Mouse (Mus musculus): ENCODE measurements around the gene Hrasls. TPM values are rescaled to one million over a fixed set of nuclear protein-coding genes. Genes with fewer than 3 reads are reported as not detected.

The Hrasls gene
- total and polyA plus RNA-seq, 2 experiments from 2014 or later = 6.7 to 20.3 TPM

- Histone ChIP-seq H3K36me3 (ENCODE audit: insufficient read depth, low read length) (no peaks in the 10 kb centered on the region), H3K4me1 (ENCODE audit: insufficient read depth, low read length) (no peaks in the 10 kb centered on the region), H3K9ac (replicated peaks; ENCODE audit: low read length, poor library complexity, severe bottlenecking) (no peak overlapping the region), H3K9me3 (ENCODE audit: low read length) (no peaks in the 10 kb centered on the region), H3K27ac (ENCODE audit: low read depth, low read length) (no peak overlapping the region), H3K27me3 (ENCODE audit: insufficient read depth, low read length) (no peaks in the 10 kb centered on the region), H3K4me2 (ENCODE audit: low read depth, low read length, poor library complexity, severe bottlenecking) (no peak overlapping the region), H3K4me3 (ENCODE audit: low read depth, low read length) (no peak overlapping the region)
- 36% methylated on average over 5 of the region's 5 CpGs for WGBS
- peak; percentile 69 for DNase-seq (ENCODE audit: low spot score)
- no peak for ATAC-seq (ENCODE audit: low FRiP score)
- TF ChIP-seq CTCF (IDR thresholded peaks at IDR 0.05) = no peak
Observed at GRCm38 (mm10) chr16:29192911-29193310, 16.6 kb upstream of the Hrasls start.

- ATAC-seq (ENCODE audit: low FRiP score) = no peak
- DNase-seq (ENCODE audit: low spot score) = peak; percentile 72
- 68% methylated on average over 4 of the region's 4 CpGs for WGBS
Observed at GRCm38 (mm10) chr16:29193981-29194380, 15.5 kb upstream of the Hrasls start.

DNA sequence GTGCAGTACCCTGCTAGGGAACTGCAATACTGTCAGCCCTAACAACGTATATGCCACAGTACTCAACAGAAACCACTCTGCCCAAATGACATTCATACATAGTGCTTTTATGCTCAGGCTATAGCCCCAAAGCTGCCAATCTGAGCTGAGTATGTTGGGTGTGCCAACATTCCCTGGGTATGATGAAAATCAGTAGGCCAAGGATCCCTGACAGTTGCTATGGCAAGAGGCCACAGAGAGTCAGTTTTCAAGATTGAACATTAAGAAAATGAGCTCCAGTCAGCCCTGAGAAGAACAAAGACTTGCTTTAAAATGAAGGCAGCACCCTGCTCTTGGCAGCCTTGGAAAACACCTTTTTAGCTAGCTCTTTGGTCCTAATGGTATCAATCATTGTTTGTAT is 14.3 kb upstream of the Hrasls start:
- DNase-seq (ENCODE audit: low spot score) = peak; percentile 60
- ATAC-seq (ENCODE audit: low FRiP score) = 0 out of 2 replicates have a peak, but pooled peaks have one; percentile 5
- Histone ChIP-seq H3K36me3 (ENCODE audit: insufficient read depth, low read length) (no peaks in the 10 kb centered on the region), H3K9me3 (ENCODE audit: low read length) (no peaks in the 10 kb centered on the region), H3K4me3 (ENCODE audit: low read depth, low read length) (no peak overlapping the region), H3K4me1 (ENCODE audit: insufficient read depth, low read length) (no peaks in the 10 kb centered on the region), H3K9ac (replicated peaks; ENCODE audit: low read length, poor library complexity, severe bottlenecking) (no peak overlapping the region), H3K4me2 (ENCODE audit: low read depth, low read length, poor library complexity, severe bottlenecking) (no peak overlapping the region), H3K27ac (ENCODE audit: low read depth, low read length) (no peak overlapping the region), H3K27me3 (ENCODE audit: insufficient read depth, low read length) (no peaks in the 10 kb centered on the region)
- whole genome bisulfite sequencing = 70% methylated on average over 1 of the region's 1 CpGs
- TF ChIP-seq CTCF (IDR thresholded peaks at IDR 0.05) = no peak

More at GRCm38 (mm10) chr16:29193981-29194380, 15.5 kb upstream of the Hrasls start:
- Histone ChIP-seq H3K27me3 (ENCODE audit: insufficient read depth, low read length) (no peaks in the 10 kb centered on the region), H3K9ac (replicated peaks; ENCODE audit: low read length, poor library complexity, severe bottlenecking) (no peak overlapping the region), H3K4me1 (ENCODE audit: insufficient read depth, low read length) (no peaks in the 10 kb centered on the region), H3K27ac (ENCODE audit: low read depth, low read length) (no peak overlapping the region), H3K36me3 (ENCODE audit: insufficient read depth, low read length) (no peaks in the 10 kb centered on the region), H3K4me2 (ENCODE audit: low read depth, low read length, poor library complexity, severe bottlenecking) (no peak overlapping the region), H3K9me3 (ENCODE audit: low read length) (no peaks in the 10 kb centered on the region), H3K4me3 (ENCODE audit: low read depth, low read length) (no peak overlapping the region)
- TF ChIP-seq CTCF (IDR thresholded peaks at IDR 0.05) = no peak

DNA sequence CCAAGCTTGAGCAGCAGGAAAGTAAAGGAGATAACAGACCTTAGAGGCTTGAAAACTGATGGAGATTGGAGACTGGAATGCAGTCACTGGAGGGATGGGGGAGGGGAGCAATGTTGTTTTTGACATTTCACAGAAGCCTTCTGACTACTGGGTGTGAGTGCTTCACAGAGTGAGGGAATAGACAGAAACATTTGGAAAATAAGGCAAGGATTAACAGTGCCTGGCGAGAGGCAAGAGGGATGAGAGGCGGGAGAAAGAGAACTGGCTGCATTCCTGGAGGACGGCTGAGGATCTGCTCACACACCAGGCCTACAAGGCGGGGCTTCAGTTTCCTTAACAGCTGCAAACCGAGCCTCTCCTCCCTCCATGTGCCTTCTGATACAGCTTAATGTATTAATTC is 11.0 kb upstream of the Hrasls start:
- Histone ChIP-seq H3K27me3 (ENCODE audit: insufficient read depth, low read length) (no peaks in the 10 kb centered on the region), H3K4me3 (ENCODE audit: low read depth, low read length) (no peak overlapping the region), H3K4me1 (ENCODE audit: insufficient read depth, low read length) (no peaks in the 10 kb centered on the region), H3K27ac (ENCODE audit: low read depth, low read length) (no peak overlapping the region), H3K4me2 (ENCODE audit: low read depth, low read length, poor library complexity, severe bottlenecking) (no peak overlapping the region), H3K9me3 (ENCODE audit: low read length) (no peaks in the 10 kb centered on the region), H3K36me3 (ENCODE audit: insufficient read depth, low read length) (no peaks in the 10 kb centered on the region), H3K9ac (replicated peaks; ENCODE audit: low read length, poor library complexity, severe bottlenecking) (no peak overlapping the region)
- ATAC-seq (ENCODE audit: low FRiP score) (no peak), DNase-seq (ENCODE audit: low spot score) (peak; percentile 48)
- WGBS = 23% methylated on average over 5 of the region's 5 CpGs
- no peak for TF ChIP-seq CTCF (IDR thresholded peaks at IDR 0.05)

GRCm38 (mm10) chr16:29201146-29201545 is 8.3 kb upstream of the Hrasls start:
- no peak for TF ChIP-seq CTCF (IDR thresholded peaks at IDR 0.05)
- Histone ChIP-seq H3K27me3 (ENCODE audit: insufficient read depth, low read length) (no peaks in the 10 kb centered on the region), H3K9me3 (ENCODE audit: low read length) (no peaks in the 10 kb centered on the region), H3K9ac (replicated peaks; ENCODE audit: low read length, poor library complexity, severe bottlenecking) (no peak overlapping the region), H3K36me3 (ENCODE audit: insufficient read depth, low read length) (no peaks in the 10 kb centered on the region), H3K4me1 (ENCODE audit: insufficient read depth, low read length) (no peaks in the 10 kb centered on the region), H3K27ac (ENCODE audit: low read depth, low read length) (no peak overlapping the region), H3K4me2 (ENCODE audit: low read depth, low read length, poor library complexity, severe bottlenecking) (no peak overlapping the region), H3K4me3 (ENCODE audit: low read depth, low read length) (no peak overlapping the region)
- ATAC-seq (ENCODE audit: low FRiP score) = no peak
- no peak for DNase-seq (ENCODE audit: low spot score)
- WGBS = 88% methylated on average over 2 of the region's 2 CpGs

DNA sequence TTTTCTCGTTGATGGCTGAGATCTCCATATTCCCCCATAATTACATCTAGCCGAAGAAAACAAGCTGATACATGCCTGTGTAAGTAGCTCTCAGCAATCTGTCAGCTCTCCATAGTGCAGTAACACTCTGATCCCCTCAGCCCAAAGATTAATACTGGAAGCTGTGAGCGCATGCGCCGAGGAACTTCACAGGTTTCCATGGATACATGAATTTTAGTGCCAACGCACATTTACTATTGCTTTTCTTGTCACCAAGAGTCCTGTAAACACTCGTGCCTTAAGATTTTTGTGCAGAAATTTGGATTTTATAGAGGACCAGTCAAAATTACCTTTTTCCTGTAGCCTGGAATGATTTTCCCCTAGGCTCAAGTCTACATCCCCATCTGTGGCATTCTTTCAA is 4.6 kb upstream of the Hrasls start:
- DNase-seq (ENCODE audit: low spot score) (peak; percentile 77), ATAC-seq (ENCODE audit: low FRiP score) (peak; percentile 80)
- TF ChIP-seq CTCF (IDR thresholded peaks at IDR 0.05) = no peak
- H3K9ac ChIP-seq (replicated peaks; ENCODE audit: low read length, poor library complexity, severe bottlenecking) = no peak overlapping the region
- WGBS = 28% methylated on average over 7 of the region's 7 CpGs
- H3K27ac ChIP-seq (ENCODE audit: low read depth, low read length) = peak overlapping the region; percentile 62
- H3K36me3 ChIP-seq (ENCODE audit: insufficient read depth, low read length) = no peaks in the 10 kb centered on the region
- H3K4me3 ChIP-seq (ENCODE audit: low read depth, low read length) = no peak overlapping the region
- H3K4me1 ChIP-seq (ENCODE audit: insufficient read depth, low read length) = peaks cover 3% of the 10 kb centered on the region; the same call in 1 of the 2 replicates
- H3K9me3 ChIP-seq (ENCODE audit: low read length) = no peaks in the 10 kb centered on the region
- no peak overlapping the region for H3K4me2 ChIP-seq (ENCODE audit: low read depth, low read length, poor library complexity, severe bottlenecking)
- H3K27me3 ChIP-seq (ENCODE audit: insufficient read depth, low read length) = no peaks in the 10 kb centered on the region

Measured in midbrain, postnatal 0 days (tissue).